In the genomic region with DNA sequence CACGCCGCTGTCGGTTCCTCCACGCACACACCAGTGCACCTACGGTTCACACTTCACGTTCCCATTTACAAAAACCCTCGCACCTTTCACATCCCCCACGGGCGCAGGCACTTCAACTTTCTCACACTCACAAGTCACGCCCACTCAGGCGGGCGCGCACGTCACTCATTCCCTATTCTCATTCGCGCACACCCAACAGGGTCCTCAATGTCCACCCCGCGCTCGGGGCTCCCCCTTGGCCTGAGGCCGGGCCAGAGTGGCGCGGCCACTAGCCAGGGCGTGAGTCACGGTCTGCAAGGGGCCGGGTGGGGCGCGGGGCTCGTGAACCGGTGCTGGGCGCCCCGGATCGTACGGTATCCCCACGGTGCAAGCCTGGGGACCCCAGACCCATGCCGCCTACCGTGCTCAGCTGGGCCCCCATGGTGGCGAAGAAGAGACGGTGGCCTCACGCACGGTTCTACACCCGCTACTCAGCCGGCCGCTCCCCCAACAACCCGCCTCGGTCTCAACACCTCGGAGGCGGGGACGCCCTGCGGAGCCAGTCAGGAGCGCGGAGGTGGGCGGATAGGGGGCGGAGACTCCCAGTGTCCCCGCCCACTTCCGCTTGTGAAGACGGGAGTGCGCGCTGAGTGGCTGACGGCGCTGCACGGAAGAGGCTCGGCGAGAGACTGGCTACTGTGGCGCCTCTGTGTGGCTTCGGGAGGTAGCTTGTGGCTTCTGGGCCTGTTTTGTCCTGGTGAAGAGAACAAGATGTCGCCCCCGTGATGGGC, we compare ENCODE assay signal across 8 mouse cellular contexts. TPM values are rescaled to one million over a fixed set of nuclear protein-coding genes. Genes with fewer than 3 reads are reported as not detected.
DNase-seq lines count a peak whose midpoint lies in the region; ATAC-seq lines count a peak whose summit lies in the region.

No protein-coding gene starts in this region.

- H3K36me3 ChIP-seq in hindbrain, embryonic 11.5 days (ENCODE audit: control insufficient read depth, insufficient read depth, low read length): no peaks in the 10 kb centered on the region

- H3K27me3 ChIP-seq in hindbrain, embryonic 11.5 days (ENCODE audit: control insufficient read depth, insufficient read depth, low read length): no peaks in the 10 kb centered on the region

- H3K9me3 ChIP-seq in hindbrain, embryonic 11.5 days (ENCODE audit: control insufficient read depth, low read length): no peaks in the 10 kb centered on the region

- H3K4me1 ChIP-seq in hindbrain, embryonic 11.5 days (replicated peaks; ENCODE audit: control insufficient read depth, insufficient read depth, low read length): peaks cover 4% of the 10 kb centered on the region; the same call in 1 of the 2 replicates

- H3K27ac ChIP-seq in hindbrain, embryonic 11.5 days (ENCODE audit: low read depth, low read length): peak overlapping the region; percentile 66

- peak; percentile 83 for DNase-seq in MEL-GATA-1-ER (ENCODE audit: extremely low read depth, low read depth)
- DNase-seq in cerebellum, adult 8-10 months: peak; percentile 95
- peak; percentile 100 for DNase-seq in hindbrain, embryonic 11.5 days (ENCODE audit: low spot score)
- peak; percentile 94 to 98 for DNase-seq in layer of hippocampus, postnatal 10 days (ENCODE audit: low spot score in 2 of 2)
- peak; percentile 98 for DNase-seq in lung, postnatal 10 days
- peak; percentile 97 for DNase-seq in ovary, postnatal 36 days (ENCODE audit: low spot score)
- DNase-seq in thymus, postnatal 25 days: peak; percentile 97

- H3K4me3 ChIP-seq in hindbrain, embryonic 11.5 days (ENCODE audit: low read depth, low read length): peak overlapping the region; percentile 70

- ATAC-seq in frontal cortex, adult (ENCODE audit: low TSS enrichment): peak; percentile 97
- peak; percentile 96 for ATAC-seq in hindbrain, embryonic 11.5 days (ENCODE audit: low FRiP score)

- H3K9ac ChIP-seq in hindbrain, embryonic 11.5 days (ENCODE audit: low read depth, low read length): peak overlapping the region; percentile 84

- H3K4me2 ChIP-seq in hindbrain, embryonic 11.5 days (replicated peaks; ENCODE audit: low read depth, low read length): peak overlapping the region; percentile 84

- under 1% methylated on average over 66 of the region's 67 CpGs for WGBS in hindbrain, embryonic 11.5 days

RNA-seq across cellular contexts. Expression of a gene that starts 0.5 kb away (rescaled TPM):
- polyA plus RNA-seq in hindbrain, embryonic 11.5 days (2014; fragmentation: Nextera tagmentation; extraction: Ambion mirVana): 182 and 205 TPM in 2 replicates
- total RNA-seq in layer of hippocampus, postnatal 10 days (2021): 100 to 1,000 TPM; 106 to 114 TPM

RNA-seq across cellular contexts. Expression of a gene that starts 22.7 kb away (rescaled TPM):
- polyA plus RNA-seq in hindbrain, embryonic 11.5 days (2014; fragmentation: Nextera tagmentation; extraction: Ambion mirVana): 162 and 163 TPM in 2 replicates
- total RNA-seq in layer of hippocampus, postnatal 10 days (2021): 10 to 100 TPM; 82.6 to 83.2 TPM

RNA-seq across cellular contexts. Expression of a gene that starts 49.3 kb away (rescaled TPM):
- polyA plus RNA-seq in hindbrain, embryonic 11.5 days (2014; fragmentation: Nextera tagmentation; extraction: Ambion mirVana): 54.6 and 63.4 TPM in 2 replicates
- total RNA-seq in layer of hippocampus, postnatal 10 days (2021): 100 to 1,000 TPM; 123 to 128 TPM

Comparison
In these comparisons a context has a peak if more than half of its experiments do, and no peak if none do; other contexts are left out.
1. Peak in every context shown above with its lines: DNase-seq, ATAC-seq, H3K4me3 ChIP-seq and H3K27ac ChIP-seq.